In the genomic region with DNA sequence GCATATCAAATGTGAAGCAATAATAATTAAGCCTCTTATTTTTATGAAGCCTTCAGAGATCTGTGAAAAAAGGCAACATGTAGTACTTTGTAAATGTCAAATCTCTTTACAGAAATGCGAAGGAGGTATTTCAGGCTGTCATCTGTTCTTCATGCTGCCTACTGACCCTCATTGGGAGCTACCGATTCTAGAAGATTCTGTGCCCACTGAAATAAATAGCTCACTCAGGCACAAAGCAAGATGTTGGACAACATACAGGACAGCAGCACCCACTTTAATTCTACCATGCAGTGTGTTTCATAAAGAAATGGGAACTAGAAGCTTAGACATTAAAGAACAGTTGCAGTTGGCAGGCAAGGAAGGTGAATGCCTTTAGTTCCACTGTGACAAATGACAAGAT, we compare ENCODE assay signal across 14 mouse cellular contexts.
"Had no signal": no experiment of that assay in that cellular context is flagged by ENCODE, and none has a peak within 500 bp of the region (broad histone marks: within the 10 kb centered on the region; RNA-seq: fewer than 3 reads in every experiment).

No protein-coding gene starts in this region.

- H3K9ac ChIP-seq: limb, embryonic 12.5 days; liver, embryonic 13.5 days; liver, postnatal 0 days; midbrain, embryonic 12.5 days had no signal

- H3K4me1 ChIP-seq: limb, embryonic 12.5 days; liver, embryonic 13.5 days; midbrain, embryonic 12.5 days had no signal

- H3K36me3 ChIP-seq: limb, embryonic 12.5 days; liver, embryonic 13.5 days; midbrain, embryonic 12.5 days had no signal

- ATAC-seq: liver, postnatal 0 days; midbrain, embryonic 16.5 days had no signal

- H3K9me3 ChIP-seq: limb, embryonic 12.5 days; liver, embryonic 13.5 days; midbrain, embryonic 12.5 days had no signal

- H3K27me3 ChIP-seq: limb, embryonic 12.5 days; liver, embryonic 13.5 days; midbrain, embryonic 12.5 days had no signal

- H3K4me2 ChIP-seq: limb, embryonic 12.5 days; liver, embryonic 13.5 days; midbrain, embryonic 12.5 days had no signal

- H3K27ac ChIP-seq: kidney, postnatal 0 days; limb, embryonic 12.5 days; liver, embryonic 13.5 days; midbrain, embryonic 12.5 days; stomach, postnatal 0 days had no signal

- DNase-seq: kidney, adult 11 months; kidney, adult 9 months; kidney, postnatal 36 days; liver; liver, embryonic 13.5 days; liver, postnatal 0 days; right cerebral cortex, postnatal 25 days; thymus, adult 18-20 months; thymus, postnatal 14 days had no signal

- H3K4me3 ChIP-seq: limb, embryonic 12.5 days; liver, embryonic 13.5 days; midbrain, embryonic 12.5 days had no signal
